Mouse (Mus musculus) inflammation-experienced regulatory T-cells, adult 6 months (primary cell): ENCODE data around the gene Nebl. TPM values are rescaled to one million over a fixed set of nuclear protein-coding genes. Genes with fewer than 3 reads are reported as not detected.

Experiments
- ATAC-seq: one replicate; pipeline ENCODE4 v1.8.0; 2017
- polyA plus RNA-seq, 3 experiments: library from polyadenylated mRNA; unstranded; fragments of 100-300 nt; shearing (Covaris generic); gene quantifications; one replicate each; pipeline ENCODE4 v1.2.1; 2017

Nebl gene
- polyA plus RNA-seq, 3 experiments from 2014 or later, result 13.5 to 17.4 (median 14.3) TPM

GRCm38 (mm10) chr2:17623931-17624330, 107.3 kb downstream of the Nebl start:
- no peak for ATAC-seq

GRCm38 (mm10) chr2:17610259-17610658, 121.0 kb downstream of the Nebl start:
- ATAC-seq, result no peak

- no peak for ATAC-seq
Observed at GRCm38 (mm10) chr2:17603573-17603972, 127.7 kb downstream of the Nebl start.

GRCm38 (mm10) chr2:17600652-17601051, 130.6 kb downstream of the Nebl start:
- no peak for ATAC-seq

GRCm38 (mm10) chr2:17599860-17600259, 131.4 kb downstream of the Nebl start:
- no peak for ATAC-seq

GRCm38 (mm10) chr2:17597932-17598331, 133.3 kb downstream of the Nebl start:
- ATAC-seq, result no peak

- no peak for ATAC-seq
Observed at GRCm38 (mm10) chr2:17589669-17590068, 141.6 kb downstream of the Nebl start.

- no peak for ATAC-seq
Observed at GRCm38 (mm10) chr2:17585329-17585992, 145.8 kb downstream of the Nebl start.

- ATAC-seq, result no peak
Observed at GRCm38 (mm10) chr2:17575648-17576047, 155.6 kb downstream of the Nebl start.

- no peak for ATAC-seq
Observed at GRCm38 (mm10) chr2:17571716-17572115, 159.5 kb downstream of the Nebl start.

- no peak for ATAC-seq
Observed at GRCm38 (mm10) chr2:17558889-17559742, 172.1 kb downstream of the Nebl start.

- no peak for ATAC-seq
Observed at GRCm38 (mm10) chr2:17549895-17550558, 181.2 kb downstream of the Nebl start.

GRCm38 (mm10) chr2:17546354-17546948, 184.8 kb downstream of the Nebl start:
- ATAC-seq, result no peak

GRCm38 (mm10) chr2:17539737-17540136, 191.5 kb downstream of the Nebl start:
- ATAC-seq, result no peak

GRCm38 (mm10) chr2:17538493-17538892, 192.8 kb downstream of the Nebl start:
- no peak for ATAC-seq

- ATAC-seq, result no peak
Observed at GRCm38 (mm10) chr2:17531355-17532105, 199.7 kb downstream of the Nebl start.

- ATAC-seq, result no peak
Observed at GRCm38 (mm10) chr2:17525739-17526526, 205.3 kb downstream of the Nebl start.

- no peak for ATAC-seq
Observed at GRCm38 (mm10) chr2:17525211-17525610, 206.1 kb downstream of the Nebl start.

GRCm38 (mm10) chr2:17524205-17524978, 206.9 kb downstream of the Nebl start:
- ATAC-seq, result no peak

- no peak for ATAC-seq
Observed at GRCm38 (mm10) chr2:17523791-17524190, 207.5 kb downstream of the Nebl start.

- no peak for ATAC-seq
Observed at GRCm38 (mm10) chr2:17515686-17516085, 215.6 kb downstream of the Nebl start.
